Mouse (Mus musculus): ENCODE results near the gene Vps54.
"Not testable (repeated sequence)": the region's sequence is repeated elsewhere in the genome, so short reads cannot be mapped to it uniquely, and the experiment has no call there.

Vps54 gene

GRCm38 (mm10) chr11:21239021-21239661 is at the start of gene Vps54:
TSS of gene Vps54 (plus strand) at chr11:21239281.
- in situ Hi-C loops (cut with MboI; ENCODE audit: low sequenced_read_pairs): no loop called here

GRCm38 (mm10) chr11:21191821-21192220 is 47.3 kb upstream of the Vps54 start:
- in situ Hi-C loops (cut with MboI; ENCODE audit: low sequenced_read_pairs): not testable (repeated sequence)

DNA sequence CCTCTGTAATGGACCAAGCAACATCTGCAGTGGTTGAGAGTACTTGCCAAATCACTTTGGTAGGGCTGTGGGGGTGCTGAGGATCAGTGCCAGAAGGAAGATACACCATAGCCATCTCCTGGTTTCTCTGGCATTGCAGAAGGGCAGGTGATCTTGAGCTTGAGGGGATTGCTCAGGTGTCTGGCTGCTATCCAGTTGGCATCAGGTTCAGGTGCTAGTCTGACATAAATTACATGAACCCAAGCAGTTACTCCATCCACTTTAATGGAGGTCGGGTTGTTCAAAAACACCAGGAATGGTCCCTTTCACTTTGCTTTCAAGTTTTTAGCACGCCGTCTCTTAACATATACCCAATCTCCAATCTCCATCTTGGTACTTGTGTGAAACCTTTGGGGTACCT is 44.2 kb upstream of the Vps54 start:
- in situ Hi-C loops (cut with MboI; ENCODE audit: low sequenced_read_pairs): no loop called here

DNA sequence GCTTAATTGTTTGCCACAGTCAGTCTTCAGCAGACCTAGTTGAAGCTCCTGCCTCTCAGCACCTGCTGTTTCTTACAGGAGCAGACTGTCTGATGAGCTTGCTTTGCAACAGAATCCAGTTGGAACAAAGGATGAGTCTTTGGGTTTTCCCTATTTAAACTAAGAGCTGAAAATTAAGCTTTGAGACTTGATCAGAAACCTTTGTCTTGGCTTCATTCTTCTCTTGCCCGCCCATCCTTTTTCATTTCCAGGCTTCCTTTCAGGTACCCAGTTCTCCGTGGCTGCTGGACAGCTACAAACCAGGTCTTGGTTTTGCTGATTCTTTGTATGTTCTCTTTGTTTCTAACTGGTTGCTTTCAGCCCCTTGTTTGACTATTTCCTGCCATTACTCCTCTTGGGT is 30.0 kb upstream of the Vps54 start:
- in situ Hi-C loops (cut with MboI; ENCODE audit: low sequenced_read_pairs): no loop called here

GRCm38 (mm10) chr11:21209701-21210100 is 29.4 kb upstream of the Vps54 start:
- in situ Hi-C loops (cut with MboI; ENCODE audit: low sequenced_read_pairs): not testable (repeated sequence)

- in situ Hi-C loops (cut with MboI; ENCODE audit: low sequenced_read_pairs): no loop called here
Observed at GRCm38 (mm10) chr11:21217419-21217818, 21.7 kb upstream of the Vps54 start.

DNA sequence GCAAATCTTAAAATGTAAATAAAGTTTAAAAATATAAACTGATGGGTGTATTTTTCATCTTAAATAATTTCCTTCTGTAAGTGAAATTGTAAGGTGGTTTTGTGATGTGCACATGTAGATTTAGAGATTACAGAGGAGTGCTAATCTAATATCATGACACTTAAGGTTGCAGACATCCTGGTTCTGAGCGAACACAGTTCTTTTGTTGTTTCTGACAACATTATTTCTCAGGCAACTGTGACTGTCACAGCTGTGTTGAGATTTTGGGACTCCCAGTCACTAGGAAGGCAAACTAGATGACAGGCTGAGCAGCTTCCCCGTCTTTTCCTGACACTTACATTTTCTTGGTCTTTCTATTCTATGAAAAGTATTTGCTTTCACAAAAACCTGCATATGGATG is 19.8 kb upstream of the Vps54 start:
- in situ Hi-C loops (cut with MboI; ENCODE audit: low sequenced_read_pairs): no loop called here

DNA sequence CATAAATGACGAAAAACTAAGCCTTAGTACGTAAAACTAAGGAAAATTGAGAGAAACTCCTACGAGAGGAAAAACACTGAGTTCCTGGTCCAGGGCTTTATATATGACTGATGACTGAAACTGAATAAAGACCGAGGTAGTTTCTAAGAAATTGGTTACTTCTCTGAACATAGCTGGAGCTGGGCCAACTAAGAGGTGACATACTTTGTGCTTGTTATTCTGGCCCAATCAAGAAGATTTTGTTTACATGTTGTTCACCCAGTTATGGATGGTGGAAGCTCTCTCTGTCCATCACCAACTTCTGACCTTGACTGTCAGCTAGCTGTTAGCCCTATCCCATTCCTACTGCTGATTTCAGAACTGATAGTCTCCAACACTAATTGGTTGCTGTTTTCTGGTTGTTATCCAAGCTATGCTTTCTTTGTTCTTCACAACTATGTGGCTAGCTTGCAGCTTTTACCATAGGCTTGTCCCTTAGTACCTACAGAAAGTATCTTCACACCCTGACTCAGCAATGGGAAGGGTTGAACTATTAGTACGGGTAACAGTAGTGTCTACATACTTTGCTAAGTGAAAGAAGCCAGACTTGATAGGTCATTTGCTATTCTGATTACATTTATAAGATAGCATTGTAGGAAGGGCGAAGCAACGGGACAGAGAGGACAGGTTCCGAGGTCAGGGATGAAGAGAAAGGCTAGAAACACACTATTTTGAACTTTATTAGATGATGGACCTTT is 19.1 kb upstream of the Vps54 start:
- in situ Hi-C loops (cut with MboI; ENCODE audit: low sequenced_read_pairs): no loop called here

- in situ Hi-C loops (cut with MboI; ENCODE audit: low sequenced_read_pairs): no loop called here
Observed at GRCm38 (mm10) chr11:21220754-21221153, 18.3 kb upstream of the Vps54 start.

- in situ Hi-C loops (cut with MboI; ENCODE audit: low sequenced_read_pairs): no loop called here
Observed at GRCm38 (mm10) chr11:21221396-21221795, 17.7 kb upstream of the Vps54 start.

DNA sequence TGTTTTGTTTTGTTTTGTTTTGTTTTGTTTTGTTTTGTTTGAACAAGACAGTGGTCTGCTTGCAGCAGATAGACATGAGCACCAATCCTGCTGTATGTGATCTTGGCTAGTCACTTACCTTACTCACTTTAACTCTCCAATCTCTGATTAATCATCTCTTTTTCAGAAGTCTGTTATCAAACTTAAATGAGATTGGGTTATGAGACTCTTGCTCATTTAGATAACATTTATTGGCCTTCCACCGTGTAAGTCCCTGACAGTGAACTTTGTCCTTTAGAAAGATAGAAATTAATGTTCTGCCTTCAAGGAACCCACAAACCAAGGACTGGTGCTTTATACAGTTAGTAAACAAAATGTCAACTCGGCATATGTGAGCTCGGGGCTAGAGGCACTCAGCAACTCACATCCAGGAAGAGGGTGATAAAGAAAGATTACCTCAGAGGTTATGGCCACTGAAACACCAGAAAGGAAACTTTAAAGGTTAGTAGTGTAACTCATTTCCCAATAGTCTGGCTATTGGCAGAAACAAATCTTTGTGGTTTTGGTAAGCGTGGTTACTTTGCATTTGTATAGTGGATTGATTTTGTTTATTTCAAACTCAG is 16.4 kb upstream of the Vps54 start:
- in situ Hi-C loops (cut with MboI; ENCODE audit: low sequenced_read_pairs): no loop called here

GRCm38 (mm10) chr11:21223539-21223938 is 15.5 kb upstream of the Vps54 start:
- in situ Hi-C loops (cut with MboI; ENCODE audit: low sequenced_read_pairs): no loop called here

DNA sequence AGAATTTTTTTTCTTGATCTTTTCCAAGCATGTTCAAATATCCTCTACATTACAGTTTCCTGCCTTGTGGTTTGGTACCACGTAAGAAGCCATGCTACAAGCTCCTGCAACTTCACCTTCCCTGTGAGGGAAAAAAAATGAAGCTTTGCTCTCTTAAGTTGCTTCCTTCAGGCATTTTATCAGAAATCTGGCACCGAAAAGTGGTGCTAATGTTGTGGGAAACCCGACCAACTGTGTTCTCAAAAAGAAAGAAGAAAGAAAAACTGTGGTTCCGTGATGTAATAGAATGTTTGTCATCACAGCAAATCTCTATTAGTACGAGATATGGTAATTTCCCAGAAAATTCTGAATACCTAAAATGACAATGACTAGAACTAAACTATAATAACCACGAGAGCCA is 15.0 kb upstream of the Vps54 start:
- in situ Hi-C loops (cut with MboI; ENCODE audit: low sequenced_read_pairs): no loop called here

- in situ Hi-C loops (cut with MboI; ENCODE audit: low sequenced_read_pairs): no loop called here
Observed at GRCm38 (mm10) chr11:21224446-21224845, 14.6 kb upstream of the Vps54 start.

DNA sequence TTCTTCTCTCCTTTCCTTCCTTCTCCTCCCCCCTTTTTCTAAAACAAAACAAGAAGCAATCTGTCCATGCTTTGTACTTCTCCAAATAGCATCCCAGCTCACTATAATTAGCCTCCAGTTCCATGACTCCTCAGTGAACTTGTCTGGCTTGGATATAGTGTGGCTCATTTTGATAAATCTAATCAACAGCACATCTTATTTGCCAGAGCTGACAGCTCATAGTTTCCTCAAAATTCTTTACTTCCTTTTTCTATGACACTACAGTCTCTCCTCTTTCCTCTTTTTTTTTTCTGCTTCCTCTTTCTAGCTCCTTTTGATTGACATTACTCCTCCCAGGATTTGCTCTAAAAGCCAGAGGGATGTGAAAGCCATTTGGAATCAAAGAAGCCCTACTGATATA is 14.1 kb upstream of the Vps54 start:
- in situ Hi-C loops (cut with MboI; ENCODE audit: low sequenced_read_pairs): no loop called here

- in situ Hi-C loops (cut with MboI; ENCODE audit: low sequenced_read_pairs): no loop called here
Observed at GRCm38 (mm10) chr11:21235381-21235780, 3.7 kb upstream of the Vps54 start.

- in situ Hi-C loops (cut with MboI; ENCODE audit: low sequenced_read_pairs): no loop called here
Observed at GRCm38 (mm10) chr11:21235821-21236220, 3.3 kb upstream of the Vps54 start.

GRCm38 (mm10) chr11:21236996-21237395 is 2.1 kb upstream of the Vps54 start:
- in situ Hi-C loops (cut with MboI; ENCODE audit: low sequenced_read_pairs): no loop called here

DNA sequence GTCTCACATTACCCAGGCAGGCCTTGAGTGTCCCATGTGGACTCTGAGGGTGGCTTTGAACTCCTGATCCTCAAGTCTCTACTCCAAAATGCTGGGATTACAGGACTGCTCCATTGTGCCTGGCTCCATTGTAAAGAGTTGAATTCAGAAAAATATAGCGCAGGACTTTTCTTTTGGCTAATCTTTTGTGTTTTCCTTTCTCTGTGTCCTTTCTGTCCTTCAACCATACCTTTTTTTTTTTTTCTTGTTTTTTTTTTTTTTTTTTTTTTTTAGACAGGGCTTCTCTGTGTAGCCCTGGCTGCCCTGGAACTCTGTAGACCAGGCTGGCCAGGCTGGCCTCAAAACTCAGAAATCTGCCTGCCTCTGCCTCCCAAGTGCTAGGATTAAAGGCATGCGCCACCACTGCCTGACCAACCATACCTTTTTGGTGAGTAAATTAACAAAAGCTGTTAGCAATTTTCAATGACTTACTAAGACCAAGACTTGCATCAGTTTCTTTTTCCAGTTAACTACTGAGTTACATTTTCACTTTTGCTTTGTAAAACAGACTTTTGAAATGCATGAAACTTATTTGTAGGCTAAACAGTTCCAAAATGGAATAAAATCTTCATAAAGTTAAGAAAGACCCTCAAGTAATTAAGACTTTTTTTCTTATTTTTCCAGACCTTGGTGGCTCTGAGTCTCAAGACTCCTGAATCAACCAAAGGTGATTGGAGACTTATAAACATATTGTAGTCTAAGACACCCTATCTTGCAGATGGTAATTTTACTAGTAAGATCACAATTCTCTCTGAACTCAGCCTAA is 1.4 kb upstream of the Vps54 start:
- in situ Hi-C loops (cut with MboI; ENCODE audit: low sequenced_read_pairs): no loop called here

- in situ Hi-C loops (cut with MboI; ENCODE audit: low sequenced_read_pairs): no loop called here
Observed at GRCm38 (mm10) chr11:21238279-21239020, 631 bp upstream of the Vps54 start.
